Mouse (Mus musculus) testis, postnatal 14 days (tissue): ENCODE results near the gene Tmem144.

Source experiments
- DNase-seq: peaks from one replicate; pipeline ENCODE4 v3.0.0; 2021; ENCODE audit warnings: low spot score

The Tmem144 gene

GRCm38 (mm10) chr3:79864824-79865223 lies 12.3 kb upstream of the Tmem144 start:
- peak; percentile 41 for DNase-seq

- DNase-seq, result no peak
These were observed 5.6 kb upstream of the Tmem144 start for GRCm38 (mm10) chr3:79858221-79858620.

- DNase-seq, result no peak
These were observed 5.2 kb upstream of the Tmem144 start for GRCm38 (mm10) chr3:79857780-79858179.

GRCm38 (mm10) chr3:79852108-79852507 lies 465 bp downstream of the Tmem144 start:
- DNase-seq, result no peak

- no peak for DNase-seq
These were observed 1.9 kb downstream of the Tmem144 start for GRCm38 (mm10) chr3:79850656-79851055.

GRCm38 (mm10) chr3:79849621-79850020 lies 3.0 kb downstream of the Tmem144 start:
- no peak for DNase-seq

- no peak for DNase-seq
These were observed 3.7 kb downstream of the Tmem144 start for GRCm38 (mm10) chr3:79848841-79849240.

- no peak for DNase-seq
These were observed 5.9 kb downstream of the Tmem144 start for GRCm38 (mm10) chr3:79846633-79847032.

- no peak for DNase-seq
These were observed 8.6 kb downstream of the Tmem144 start for GRCm38 (mm10) chr3:79843999-79844398.

- DNase-seq, result peak; percentile 62
These were observed 10.0 kb downstream of the Tmem144 start for GRCm38 (mm10) chr3:79842616-79843016.

- peak; percentile 64 for DNase-seq
These were observed 10.4 kb downstream of the Tmem144 start for GRCm38 (mm10) chr3:79842165-79842564.

GRCm38 (mm10) chr3:79841475-79841874 lies 11.1 kb downstream of the Tmem144 start:
- no peak for DNase-seq

- no peak for DNase-seq
These were observed 13.8 kb downstream of the Tmem144 start for GRCm38 (mm10) chr3:79838751-79839150.

- no peak for DNase-seq
These were observed 23.3 kb downstream of the Tmem144 start for GRCm38 (mm10) chr3:79829289-79829688.

GRCm38 (mm10) chr3:79825067-79825780 lies 27.3 kb downstream of the Tmem144 start:
- no peak for DNase-seq

GRCm38 (mm10) chr3:79823176-79823575 lies 29.4 kb downstream of the Tmem144 start:
- DNase-seq, result no peak

GRCm38 (mm10) chr3:79821131-79821530 lies 31.4 kb downstream of the Tmem144 start:
- DNase-seq, result no peak

GRCm38 (mm10) chr3:79818202-79818995 lies 34.2 kb downstream of the Tmem144 start:
- DNase-seq, result peak; percentile 24

- no peak for DNase-seq
These were observed 36.3 kb downstream of the Tmem144 start for GRCm38 (mm10) chr3:79816229-79816628.

GRCm38 (mm10) chr3:79813814-79814490 lies 38.6 kb downstream of the Tmem144 start:
- peak; percentile 50 for DNase-seq

- DNase-seq, result no peak
These were observed 40.5 kb downstream of the Tmem144 start for GRCm38 (mm10) chr3:79812042-79812441.

- DNase-seq, result no peak
These were observed 40.9 kb downstream of the Tmem144 start for GRCm38 (mm10) chr3:79811632-79812031.

GRCm38 (mm10) chr3:79810563-79810962 lies 42.0 kb downstream of the Tmem144 start:
- no peak for DNase-seq
